Mouse (Mus musculus) thymus, postnatal 25 days (tissue): ENCODE data around the gene Vmn1r17.
"Not testable (repeated sequence)": the region's sequence is repeated elsewhere in the genome, so short reads cannot be mapped to it uniquely, and the experiment has no call there.

Source experiments
- DNase-seq: peaks from one replicate; pipeline ENCODE4 v3.0.0; 2022

The Vmn1r17 gene

GRCm38 (mm10) chr6:57363627-57364026, at the start of gene Vmn1r17:
TSS of gene Vmn1r17 (minus strand) at chr6:57363727.
- DNase-seq = no peak

- not testable (repeated sequence) for DNase-seq
These were observed 40.0 kb upstream of the Vmn1r17 start, which contains the start of gene Vmn1r19 for GRCm38 (mm10) chr6:57403480-57403879. TSS of gene Vmn1r19 (plus strand) at chr6:57403780.

- no peak for DNase-seq
These were observed 32.2 kb upstream of the Vmn1r17 start, which contains the start of gene Vmn1r18 for GRCm38 (mm10) chr6:57395683-57396082. TSS of gene Vmn1r18 (minus strand) at chr6:57395783.

- DNase-seq = no peak
These were observed 4.0 kb upstream of the Vmn1r17 start for GRCm38 (mm10) chr6:57367496-57367895.

- not testable (repeated sequence) for DNase-seq
These were observed 2.3 kb upstream of the Vmn1r17 start for GRCm38 (mm10) chr6:57365866-57366265.

- no peak for DNase-seq
These were observed 6.7 kb downstream of the Vmn1r17 start for GRCm38 (mm10) chr6:57356864-57357263.

GRCm38 (mm10) chr6:57329394-57329793, 34.1 kb downstream of the Vmn1r17 start, which contains the start of gene Vmn1r16:
TSS of gene Vmn1r16 (minus strand) at chr6:57329494.
- no peak for DNase-seq

GRCm38 (mm10) chr6:57326176-57326575, 37.4 kb downstream of the Vmn1r17 start:
- DNase-seq = no peak
